Mouse (Mus musculus): ENCODE measurements around the gene Senp7. TPM values are rescaled to one million over a fixed set of nuclear protein-coding genes. Genes with fewer than 3 reads are reported as not detected.

Senp7 gene
- polyA plus RNA-seq, 1 experiment from 2014 or later, result 54.7 TPM

- under 1% methylated on average over 39 of the region's 39 CpGs for WGBS
- ATAC-seq (ENCODE audit: low FRiP score) (peak; percentile 99), DNase-seq (ENCODE audit: low spot score) (peak; percentile 99)
- Histone ChIP-seq H3K9ac (peak within 1 kb of the TSS; percentile 92), H3K4me2 (replicated peaks) (peak within 1 kb of the TSS; percentile 83), H3K27me3 (ENCODE audit: control insufficient read depth, insufficient read depth, low read length) (no peaks in the 10 kb centered on the region), H3K27ac (peak within 1 kb of the TSS; percentile 93), H3K9me3 (ENCODE audit: control insufficient read depth, low read length) (no peaks in the 10 kb centered on the region), H3K36me3 (replicated peaks; ENCODE audit: control insufficient read depth, insufficient read depth) (peaks cover 47% of the 10 kb centered on the region), H3K4me3 (replicated peaks; ENCODE audit: low read length) (peak within 1 kb of the TSS; percentile 89), H3K4me1 (replicated peaks; ENCODE audit: control insufficient read depth, insufficient read depth, low read length) (peaks cover 24% of the 10 kb centered on the region)
Observed at GRCm38 (mm10) chr16:56029661-56030082, 18.5 kb upstream of the Senp7 start, which contains the start of gene Pcnp. Gene Pcnp (minus strand): TSS chr16:56029739.

DNA sequence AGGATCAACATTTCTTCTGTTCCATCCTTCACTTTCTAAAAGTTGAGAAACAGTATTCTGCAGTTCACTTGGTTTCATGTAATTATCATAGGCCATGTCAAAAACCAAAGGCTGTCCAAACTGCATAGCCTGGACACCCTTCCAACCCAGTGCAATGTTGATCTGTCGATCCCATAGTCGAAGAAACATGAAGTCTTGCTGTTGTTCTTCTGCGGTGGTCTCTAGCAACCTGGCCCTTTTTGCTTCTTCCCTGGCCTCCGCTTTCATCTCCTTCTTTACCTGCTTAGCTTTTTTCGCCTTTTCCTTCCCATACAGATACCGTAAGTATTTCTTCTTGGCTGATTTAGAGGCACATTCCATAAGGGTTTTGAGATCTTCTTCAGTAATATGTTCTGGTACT is 13.6 kb upstream of the Senp7 start:
- no peak overlapping the region for H3K9ac ChIP-seq
- H3K27me3 ChIP-seq (ENCODE audit: control insufficient read depth, insufficient read depth, low read length), result no peaks in the 10 kb centered on the region
- peaks cover 39% of the 10 kb centered on the region for H3K36me3 ChIP-seq (replicated peaks; ENCODE audit: control insufficient read depth, insufficient read depth)
- H3K27ac ChIP-seq, result no peak overlapping the region
- WGBS, result 96% methylated on average over 6 of the region's 6 CpGs
- H3K9me3 ChIP-seq (ENCODE audit: control insufficient read depth, low read length), result no peaks in the 10 kb centered on the region
- H3K4me2 ChIP-seq (replicated peaks), result no peak overlapping the region
- DNase-seq (ENCODE audit: low spot score), result no peak
- no peak overlapping the region for H3K4me3 ChIP-seq (replicated peaks; ENCODE audit: low read length)
- peaks cover 25% of the 10 kb centered on the region for H3K4me1 ChIP-seq (replicated peaks; ENCODE audit: control insufficient read depth, insufficient read depth, low read length)
- no peak for ATAC-seq (ENCODE audit: low FRiP score)

DNA sequence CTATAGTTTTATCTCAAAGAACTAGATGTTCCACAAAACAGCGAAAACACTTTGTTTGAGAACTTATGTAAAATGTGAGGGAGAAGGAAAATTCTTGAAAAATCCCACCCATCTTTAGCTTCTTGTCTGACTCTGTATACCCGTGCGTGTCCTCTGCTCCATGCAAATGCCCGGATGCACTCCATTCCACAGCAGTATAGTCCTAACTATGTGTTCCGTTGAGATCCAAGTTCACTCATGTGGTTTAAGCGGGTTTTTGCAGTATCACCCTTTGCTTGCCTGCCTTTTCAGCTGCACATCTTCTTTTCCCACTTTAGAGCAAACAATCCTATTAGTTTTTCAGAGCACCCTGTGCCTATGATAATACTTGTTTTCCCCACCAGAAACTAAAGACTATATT is 11.6 kb upstream of the Senp7 start:
- Histone ChIP-seq H3K36me3 (replicated peaks; ENCODE audit: control insufficient read depth, insufficient read depth) (peaks cover 37% of the 10 kb centered on the region), H3K9me3 (ENCODE audit: control insufficient read depth, low read length) (no peaks in the 10 kb centered on the region), H3K27ac (no peak overlapping the region), H3K9ac (peak overlapping the region; percentile 76), H3K4me1 (replicated peaks; ENCODE audit: control insufficient read depth, insufficient read depth, low read length) (peaks cover 18% of the 10 kb centered on the region), H3K4me2 (replicated peaks) (peak overlapping the region; percentile 72), H3K4me3 (replicated peaks; ENCODE audit: low read length) (peak overlapping the region; percentile 76), H3K27me3 (ENCODE audit: control insufficient read depth, insufficient read depth, low read length) (no peaks in the 10 kb centered on the region)
- no peak for ATAC-seq (ENCODE audit: low FRiP score)
- 66% methylated on average over 6 of the region's 6 CpGs for WGBS
- DNase-seq (ENCODE audit: low spot score), result peak; percentile 22

DNA sequence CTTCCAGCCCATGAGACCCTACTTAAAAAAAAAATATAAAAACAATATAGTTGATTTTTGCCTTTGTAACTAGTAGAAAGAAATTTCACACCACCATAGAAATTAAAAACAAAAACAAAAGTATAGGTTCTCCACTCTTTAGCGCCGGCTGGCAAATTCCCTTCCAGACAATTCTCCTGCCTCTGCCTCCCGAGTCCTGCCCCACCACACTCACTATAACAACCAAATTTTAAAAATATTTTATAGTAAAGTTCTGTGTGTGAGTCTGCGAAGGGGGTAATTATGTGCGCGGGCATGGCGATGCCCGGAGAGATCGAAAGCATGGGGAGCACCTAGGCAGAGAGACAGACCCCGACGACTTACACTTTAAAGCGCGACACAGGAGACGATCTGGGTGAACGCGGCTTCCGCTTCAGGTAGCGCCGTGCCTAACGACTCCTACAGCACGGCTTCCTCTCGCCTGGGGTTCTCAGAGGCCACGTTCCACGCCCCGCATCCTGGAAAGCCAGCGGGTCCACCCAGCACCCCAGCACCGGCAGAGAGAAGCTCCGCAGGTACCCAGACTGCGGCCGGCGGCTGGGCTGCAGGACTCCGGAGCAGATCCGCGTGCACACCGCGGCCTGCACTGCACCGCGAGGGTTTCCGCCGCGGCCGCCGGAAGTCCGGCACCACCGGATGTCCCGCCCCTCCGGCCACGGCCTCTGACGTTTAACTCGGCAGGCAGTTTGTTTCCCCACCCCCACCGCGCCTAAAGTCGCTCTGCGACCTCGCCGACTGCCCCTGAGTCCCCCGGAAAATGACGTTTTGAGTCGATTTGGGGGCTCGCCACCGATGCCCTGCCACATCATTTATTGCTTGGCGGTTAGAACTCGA is 10.8 kb upstream of the Senp7 start, which contains the start of gene Trmt10c:
TSS of gene Trmt10c (minus strand) at position 682 of the 873 bp plus-strand sequence.
- peak within 1 kb of the TSS; percentile 72 for H3K4me2 ChIP-seq (replicated peaks)
- H3K4me1 ChIP-seq (replicated peaks; ENCODE audit: control insufficient read depth, insufficient read depth, low read length), result peaks cover 18% of the 10 kb centered on the region
- peak; percentile 94 for DNase-seq (ENCODE audit: low spot score)
- peaks cover 28% of the 10 kb centered on the region for H3K36me3 ChIP-seq (replicated peaks; ENCODE audit: control insufficient read depth, insufficient read depth)
- peak within 1 kb of the TSS; percentile 89 for H3K27ac ChIP-seq
- no peaks in the 10 kb centered on the region for H3K27me3 ChIP-seq (ENCODE audit: control insufficient read depth, insufficient read depth, low read length)
- peak; percentile 100 for ATAC-seq (ENCODE audit: low FRiP score)
- H3K4me3 ChIP-seq (replicated peaks; ENCODE audit: low read length), result peak within 1 kb of the TSS; percentile 76
- H3K9ac ChIP-seq, result peak within 1 kb of the TSS; percentile 76
- H3K9me3 ChIP-seq (ENCODE audit: control insufficient read depth, low read length), result no peaks in the 10 kb centered on the region
- WGBS, result under 1% methylated on average over 63 of the region's 63 CpGs

GRCm38 (mm10) chr16:56038090-56038489 is 10.0 kb upstream of the Senp7 start:
- ATAC-seq (ENCODE audit: low FRiP score), result no peak
- Histone ChIP-seq H3K36me3 (replicated peaks; ENCODE audit: control insufficient read depth, insufficient read depth) (peaks cover 21% of the 10 kb centered on the region), H3K27me3 (ENCODE audit: control insufficient read depth, insufficient read depth, low read length) (no peaks in the 10 kb centered on the region), H3K9ac (peak overlapping the region; percentile 76), H3K9me3 (ENCODE audit: control insufficient read depth, low read length) (no peaks in the 10 kb centered on the region), H3K4me2 (replicated peaks) (peak overlapping the region; percentile 72), H3K4me1 (replicated peaks; ENCODE audit: control insufficient read depth, insufficient read depth, low read length) (peaks cover 18% of the 10 kb centered on the region), H3K27ac (peak overlapping the region; percentile 89), H3K4me3 (replicated peaks; ENCODE audit: low read length) (peak overlapping the region; percentile 76)
- DNase-seq (ENCODE audit: low spot score), result no peak
- 36% methylated on average over 8 of the region's 8 CpGs for WGBS

- Histone ChIP-seq H3K4me1 (replicated peaks; ENCODE audit: control insufficient read depth, insufficient read depth, low read length) (no peaks in the 10 kb centered on the region), H3K4me3 (replicated peaks; ENCODE audit: low read length) (no peak overlapping the region), H3K36me3 (replicated peaks; ENCODE audit: control insufficient read depth, insufficient read depth) (no peaks in the 10 kb centered on the region), H3K9ac (no peak overlapping the region), H3K9me3 (ENCODE audit: control insufficient read depth, low read length) (no peaks in the 10 kb centered on the region), H3K27me3 (ENCODE audit: control insufficient read depth, insufficient read depth, low read length) (no peaks in the 10 kb centered on the region), H3K4me2 (replicated peaks) (no peak overlapping the region), H3K27ac (no peak overlapping the region)
- ATAC-seq (ENCODE audit: low FRiP score) (no peak), DNase-seq (ENCODE audit: low spot score) (no peak)
- 84% methylated on average over 3 of the region's 3 CpGs for WGBS
Observed at GRCm38 (mm10) chr16:56055911-56056310, 7.8 kb downstream of the Senp7 start.

DNA sequence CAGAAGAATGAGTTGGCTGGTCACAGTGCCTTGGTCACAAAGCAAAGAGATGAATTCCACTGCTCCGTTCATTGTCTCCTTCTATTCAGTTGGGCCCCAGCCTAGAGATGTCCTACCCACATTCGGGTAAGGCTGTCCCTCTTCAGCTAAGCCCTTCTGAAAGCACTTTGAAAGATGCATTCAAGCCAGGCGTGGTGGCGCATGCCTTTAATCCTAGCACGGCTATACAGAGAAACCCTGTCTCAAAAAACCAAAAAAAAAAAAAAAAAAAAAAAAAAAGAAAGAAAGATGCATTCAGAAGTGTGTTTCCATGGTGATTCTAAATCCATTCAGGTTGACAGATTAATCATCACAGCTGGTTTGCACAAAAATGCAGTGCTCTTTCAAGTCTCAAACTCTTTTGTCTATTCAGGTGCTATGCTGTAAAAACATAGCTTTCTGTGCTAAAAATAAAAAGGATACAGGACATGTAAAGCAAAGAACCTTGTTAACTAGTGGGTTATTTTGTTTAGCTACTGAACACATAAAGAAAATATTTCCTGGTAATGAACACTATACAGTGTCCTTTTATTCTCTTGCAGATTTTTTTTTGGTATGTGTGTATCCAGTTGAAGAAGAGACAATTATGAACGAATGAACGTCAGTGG is 8.9 kb downstream of the Senp7 start:
- Histone ChIP-seq H3K4me1 (replicated peaks; ENCODE audit: control insufficient read depth, insufficient read depth, low read length) (no peaks in the 10 kb centered on the region), H3K27ac (no peak overlapping the region), H3K4me3 (replicated peaks; ENCODE audit: low read length) (no peak overlapping the region), H3K9me3 (ENCODE audit: control insufficient read depth, low read length) (no peaks in the 10 kb centered on the region), H3K27me3 (ENCODE audit: control insufficient read depth, insufficient read depth, low read length) (no peaks in the 10 kb centered on the region), H3K36me3 (replicated peaks; ENCODE audit: control insufficient read depth, insufficient read depth) (no peaks in the 10 kb centered on the region), H3K9ac (no peak overlapping the region), H3K4me2 (replicated peaks) (no peak overlapping the region)
- ATAC-seq (ENCODE audit: low FRiP score) (no peak), DNase-seq (ENCODE audit: low spot score) (no peak)
- WGBS, result 20% methylated on average over 7 of the region's 7 CpGs

GRCm38 (mm10) chr16:56058151-56058550 is 10.0 kb downstream of the Senp7 start:
- Histone ChIP-seq H3K27ac (no peak overlapping the region), H3K9me3 (ENCODE audit: control insufficient read depth, low read length) (no peaks in the 10 kb centered on the region)

GRCm38 (mm10) chr16:56061995-56062594 is 14.0 kb downstream of the Senp7 start:
- Histone ChIP-seq H3K9ac (no peak overlapping the region), H3K27me3 (ENCODE audit: control insufficient read depth, insufficient read depth, low read length) (no peaks in the 10 kb centered on the region), H3K9me3 (ENCODE audit: control insufficient read depth, low read length) (no peaks in the 10 kb centered on the region), H3K27ac (no peak overlapping the region), H3K4me1 (replicated peaks; ENCODE audit: control insufficient read depth, insufficient read depth, low read length) (no peaks in the 10 kb centered on the region), H3K36me3 (replicated peaks; ENCODE audit: control insufficient read depth, insufficient read depth) (no peaks in the 10 kb centered on the region), H3K4me2 (replicated peaks) (no peak overlapping the region), H3K4me3 (replicated peaks; ENCODE audit: low read length) (no peak overlapping the region)
- 79% methylated on average over 7 of the region's 7 CpGs for WGBS
- DNase-seq (ENCODE audit: low spot score), result no peak
- ATAC-seq (ENCODE audit: low FRiP score), result no peak

More at GRCm38 (mm10) chr16:56058151-56058550, 10.0 kb downstream of the Senp7 start:
- Histone ChIP-seq H3K4me1 (replicated peaks; ENCODE audit: control insufficient read depth, insufficient read depth, low read length) (no peaks in the 10 kb centered on the region), H3K36me3 (replicated peaks; ENCODE audit: control insufficient read depth, insufficient read depth) (no peaks in the 10 kb centered on the region), H3K4me3 (replicated peaks; ENCODE audit: low read length) (no peak overlapping the region), H3K4me2 (replicated peaks) (no peak overlapping the region), H3K27me3 (ENCODE audit: control insufficient read depth, insufficient read depth, low read length) (no peaks in the 10 kb centered on the region), H3K9ac (no peak overlapping the region)
- 61% methylated on average over 10 of the region's 10 CpGs for WGBS
- DNase-seq (ENCODE audit: low spot score) (no peak), ATAC-seq (ENCODE audit: low FRiP score) (no peak)
